Mouse (Mus musculus): ENCODE measurements at regions not wholly inside any gene's neighbourhood (a gene's known extent, or its start where the extent isn't known, plus 50 kb on each side); places are given as distances from the start of the nearest gene placed in this dataset.

- ATAC-seq (replicated peaks; ENCODE audit: poor library complexity): peak; percentile 99
These were observed 52.8 kb upstream of the Gramd1a start for GRCm38 (mm10) chr7:31208237-31209054.

GRCm38 (mm10) chr7:31207563-31208236 is 52.0 kb upstream of the Gramd1a start:
- no peak for ATAC-seq (replicated peaks; ENCODE audit: poor library complexity)

Data from megakaryocyte progenitor cell, adult 5-6 weeks (primary cell).